8 mouse cellular contexts compared by ENCODE assay signal in the genomic region with DNA sequence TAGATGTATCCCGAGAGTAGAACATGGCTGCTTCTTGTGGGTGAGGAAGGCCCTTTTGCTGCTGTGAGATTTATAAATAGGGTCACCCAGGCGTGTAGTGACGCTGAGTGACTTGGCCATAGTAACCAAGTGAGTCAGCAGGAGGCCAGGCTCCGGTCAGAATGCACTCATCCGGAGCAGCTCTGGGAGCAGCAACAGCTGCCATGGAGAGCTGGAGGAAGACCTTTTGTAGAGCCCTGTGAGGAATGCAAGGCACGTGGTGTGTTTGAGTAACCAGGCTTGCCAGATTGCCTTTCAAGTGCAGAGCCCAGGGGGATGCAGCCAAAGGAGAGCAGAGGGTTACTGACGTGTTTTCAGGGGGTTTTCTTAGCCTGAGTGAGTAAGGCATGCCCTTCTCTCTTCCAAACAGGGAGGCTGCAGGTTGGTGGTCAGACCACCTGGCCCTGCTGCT.
DNase-seq lines count a peak whose midpoint lies in the region; ATAC-seq and TF ChIP-seq lines count a peak whose summit lies in the region.

No protein-coding gene starts in this region.

- H3K4me3 ChIP-seq in embryonic facial prominence, embryonic 15.5 days (replicated peaks): no peak overlapping the region
- H3K4me3 ChIP-seq in limb, embryonic 11.5 days (ENCODE audit: low read depth, low read length): no peak overlapping the region
- no peak overlapping the region for H3K4me3 ChIP-seq in midbrain, embryonic 15.5 days
- H3K4me3 ChIP-seq in stomach, postnatal 0 days (ENCODE audit: low read depth, low read length): no peak overlapping the region

- peak; percentile 94 for ATAC-seq in embryonic facial prominence, embryonic 15.5 days (ENCODE audit: insufficient number of reproducible peaks, low FRiP score, low TSS enrichment, low read depth)
- peak; percentile 90 for ATAC-seq in limb, embryonic 11.5 days (ENCODE audit: insufficient number of reproducible peaks, low FRiP score, low TSS enrichment, low read depth)
- ATAC-seq in midbrain, embryonic 15.5 days (replicated peaks): peak; percentile 92
- ATAC-seq in stomach, postnatal 0 days (ENCODE audit: low FRiP score, low TSS enrichment): peak; percentile 96
- no peak for ATAC-seq in erythroblast, adult 5-6 weeks (replicated peaks; ENCODE audit: low FRiP score, poor library complexity, severe bottlenecking)

- WGBS in embryonic facial prominence, embryonic 15.5 days: 2% methylated on average over 7 of the region's 7 CpGs
- 8% methylated on average over 7 of the region's 7 CpGs for WGBS in limb, embryonic 11.5 days
- WGBS in midbrain, embryonic 15.5 days: 1% methylated on average over 7 of the region's 7 CpGs
- whole genome bisulfite sequencing in stomach, postnatal 0 days: 8% methylated on average over 7 of the region's 7 CpGs

- H3K27ac ChIP-seq in embryonic facial prominence, embryonic 15.5 days (replicated peaks): peak overlapping the region; percentile 70
- H3K27ac ChIP-seq in limb, embryonic 11.5 days (replicated peaks; ENCODE audit: low read depth, low read length): 0 out of 2 replicates have a peak overlapping the region, but pooled peaks have one; percentile 3
- H3K27ac ChIP-seq in midbrain, embryonic 15.5 days: peak overlapping the region; percentile 39
- H3K27ac ChIP-seq in stomach, postnatal 0 days (replicated peaks): peak overlapping the region; percentile 71

- TF ChIP-seq CTCF in stomach, postnatal 0 days (IDR thresholded peaks at IDR 0.05; ENCODE audit: low read depth): no peak

- no peak overlapping the region for H3K9ac ChIP-seq in embryonic facial prominence, embryonic 15.5 days
- H3K9ac ChIP-seq in limb, embryonic 11.5 days (ENCODE audit: low read length): no peak overlapping the region
- no peak overlapping the region for H3K9ac ChIP-seq in midbrain, embryonic 15.5 days
- no peak overlapping the region for H3K9ac ChIP-seq in stomach, postnatal 0 days (ENCODE audit: low read length)

- H3K27me3 ChIP-seq in embryonic facial prominence, embryonic 15.5 days: no peaks in the 10 kb centered on the region
- no peaks in the 10 kb centered on the region for H3K27me3 ChIP-seq in limb, embryonic 11.5 days (ENCODE audit: control insufficient read depth, insufficient read depth, low read length)
- H3K27me3 ChIP-seq in midbrain, embryonic 15.5 days (replicated peaks): no peaks in the 10 kb centered on the region
- no peaks in the 10 kb centered on the region for H3K27me3 ChIP-seq in stomach, postnatal 0 days (ENCODE audit: control insufficient read depth, insufficient read depth, low read length)

- TF ChIP-seq EP300 in stomach, postnatal 0 days (optimal IDR thresholded peaks at IDR 0.05): no peak

- H3K4me1 ChIP-seq in embryonic facial prominence, embryonic 15.5 days: peaks cover 12% of the 10 kb centered on the region
- 0 out of 2 replicates have a peak, but pooled peaks cover 2% of the 10 kb centered on the region for H3K4me1 ChIP-seq in limb, embryonic 11.5 days (ENCODE audit: control insufficient read depth, insufficient read depth, low read length)
- H3K4me1 ChIP-seq in midbrain, embryonic 15.5 days: peaks cover 6% of the 10 kb centered on the region
- H3K4me1 ChIP-seq in stomach, postnatal 0 days (replicated peaks; ENCODE audit: control insufficient read depth, insufficient read depth): peaks cover 6% of the 10 kb centered on the region

- H3K36me3 ChIP-seq in embryonic facial prominence, embryonic 15.5 days: no peaks in the 10 kb centered on the region
- no peaks in the 10 kb centered on the region for H3K36me3 ChIP-seq in limb, embryonic 11.5 days (ENCODE audit: control insufficient read depth, insufficient read depth, low read length)
- H3K36me3 ChIP-seq in midbrain, embryonic 15.5 days (replicated peaks): no peaks in the 10 kb centered on the region
- H3K36me3 ChIP-seq in stomach, postnatal 0 days (ENCODE audit: control insufficient read depth, insufficient read depth, low read length): no peaks in the 10 kb centered on the region

- H3K4me2 ChIP-seq in embryonic facial prominence, embryonic 15.5 days (replicated peaks): peak overlapping the region; percentile 5; the same call in 1 of the 2 replicates
- no peak overlapping the region for H3K4me2 ChIP-seq in limb, embryonic 11.5 days (ENCODE audit: low read depth, severe bottlenecking)
- H3K4me2 ChIP-seq in midbrain, embryonic 15.5 days: no peak overlapping the region
- 0 out of 2 replicates have a peak overlapping the region, but pooled peaks have one; percentile 9 for H3K4me2 ChIP-seq in stomach, postnatal 0 days (replicated peaks; ENCODE audit: low read depth)

- peak; percentile 54 for DNase-seq in adrenal gland, postnatal 25 days
- peak; percentile 83 to 86 for DNase-seq in heart, adult 9 months (ENCODE audit: low spot score in 2 of 2)
- peak; percentile 94 for DNase-seq in kidney, adult 9 months
- peak; percentile 59 for DNase-seq in limb, embryonic 11.5 days (ENCODE audit: low spot score)
- DNase-seq in stomach, postnatal 0 days (ENCODE audit: low spot score): peak; percentile 63

- H3K9me3 ChIP-seq in embryonic facial prominence, embryonic 15.5 days (replicated peaks): no peaks in the 10 kb centered on the region
- no peaks in the 10 kb centered on the region for H3K9me3 ChIP-seq in limb, embryonic 11.5 days (ENCODE audit: control insufficient read depth, low read length)
- no peaks in the 10 kb centered on the region for H3K9me3 ChIP-seq in midbrain, embryonic 15.5 days
- H3K9me3 ChIP-seq in stomach, postnatal 0 days (ENCODE audit: control insufficient read depth, low read length): no peaks in the 10 kb centered on the region

Comparison
In these comparisons a context has a peak if more than half of its experiments do, and no peak if none do; other contexts are left out.
1. H3K27ac ChIP-seq: peak in every context shown above with its lines; median percentile 71 in stomach, postnatal 0 days; 70 in embryonic facial prominence, embryonic 15.5 days; 39 in midbrain, embryonic 15.5 days; 3 in limb, embryonic 11.5 days.
2. H3K4me2 ChIP-seq: peak in embryonic facial prominence, embryonic 15.5 days (single experiment) and stomach, postnatal 0 days (single experiment); none in limb, embryonic 11.5 days (single experiment) and midbrain, embryonic 15.5 days (single experiment).
3. Peak in every context shown above with its lines, with median percentiles within 50 percentile points of each other: DNase-seq.